Mouse (Mus musculus) ovary, postnatal 36 days (tissue): ENCODE data around the gene Ear14.
"Not testable (repeated sequence)": the region's sequence is repeated elsewhere in the genome, so short reads cannot be mapped to it uniquely, and the experiment has no call there.

ENCODE experiments used
- DNase-seq: peaks from one replicate; pipeline ENCODE4 v3.0.0; 2022; ENCODE audit warnings: low spot score, mixed read lengths

The Ear14 gene

GRCm38 (mm10) chr14:51203115-51203514 lies at the start of gene Ear14:
Gene Ear14 (plus strand): TSS chr14:51203391.
- DNase-seq, result no peak

DNA sequence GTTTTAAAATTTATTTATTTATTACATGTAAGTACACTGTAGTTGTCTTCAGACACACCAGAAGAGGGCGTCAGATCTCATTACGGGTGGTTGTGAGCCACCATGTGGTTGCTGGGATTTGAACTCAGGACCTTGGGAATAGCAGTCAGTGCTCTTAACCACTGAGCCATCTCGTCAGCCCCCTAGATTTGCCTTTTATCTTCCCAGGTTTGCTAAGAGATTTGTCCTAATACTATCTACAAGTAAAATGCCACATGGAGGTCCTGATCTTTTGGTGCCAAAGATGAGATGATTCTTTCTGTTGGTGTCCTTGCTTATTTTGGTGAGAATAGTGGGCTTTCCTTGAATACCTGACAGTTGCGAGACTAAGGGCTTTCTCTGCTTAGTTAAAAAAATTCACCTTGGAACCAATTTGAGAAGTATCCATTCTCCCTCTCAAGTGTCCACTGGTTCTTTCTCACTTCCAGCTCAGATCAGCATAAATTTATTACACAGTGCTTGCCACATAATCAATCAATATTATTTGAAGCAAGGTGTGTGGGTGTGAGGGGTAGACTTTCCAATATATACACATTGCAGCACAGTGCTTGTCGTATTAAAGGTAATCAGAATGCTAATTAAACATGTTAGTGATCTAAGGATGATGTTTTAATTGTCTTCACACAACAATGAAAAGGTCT lies 47.0 kb upstream of the Ear14 start:
- DNase-seq, result no peak

- DNase-seq, result no peak
Observed at GRCm38 (mm10) chr14:51156736-51157068, 46.5 kb upstream of the Ear14 start.

DNA sequence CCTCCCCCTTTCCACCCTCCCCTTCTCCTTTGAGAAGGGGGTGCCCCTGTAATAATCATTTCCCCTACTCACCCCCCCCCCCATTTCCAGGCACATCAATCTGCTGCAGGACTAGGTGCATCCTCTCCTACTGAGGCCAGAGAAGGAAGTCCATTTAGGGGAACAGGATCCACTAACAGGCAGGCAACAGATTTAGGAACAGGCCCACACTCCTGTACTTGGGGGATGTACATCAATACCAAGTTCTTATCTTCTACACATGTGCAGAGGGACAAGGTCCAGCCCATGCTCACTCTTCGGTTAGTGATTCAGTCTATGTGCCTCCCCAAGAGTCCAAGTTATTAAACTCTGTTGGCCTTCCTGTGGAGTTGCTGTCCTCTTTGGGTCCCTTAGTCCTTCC lies 46.1 kb upstream of the Ear14 start:
- DNase-seq, result no peak

- DNase-seq, result not testable (repeated sequence)
Observed at GRCm38 (mm10) chr14:51161976-51162375, 41.2 kb upstream of the Ear14 start, which contains the start of gene Rnase2b. Gene Rnase2b (plus strand): TSS chr14:51162260.

DNA sequence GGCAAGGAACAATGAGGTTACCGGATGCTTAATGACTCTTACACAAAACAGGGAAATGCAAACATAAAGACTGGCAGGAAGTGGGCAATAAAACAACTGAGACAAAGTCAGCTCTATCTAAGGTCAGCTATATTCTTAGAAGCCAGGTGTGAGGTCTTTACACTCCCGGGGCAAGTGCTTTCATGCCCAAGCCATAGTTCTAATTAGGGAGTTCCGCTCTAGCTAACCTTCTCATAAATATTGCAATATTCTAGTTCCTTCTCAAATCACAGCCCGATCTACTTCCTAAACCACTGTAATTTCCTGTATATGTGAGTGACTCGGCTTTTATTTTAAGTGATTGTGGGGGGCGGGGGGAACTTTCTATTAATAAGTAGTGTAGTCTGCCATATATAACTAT lies 39.9 kb upstream of the Ear14 start:
- DNase-seq, result not testable (repeated sequence)

- no peak for DNase-seq
Observed at GRCm38 (mm10) chr14:51165435-51165834, 37.8 kb upstream of the Ear14 start.

DNA sequence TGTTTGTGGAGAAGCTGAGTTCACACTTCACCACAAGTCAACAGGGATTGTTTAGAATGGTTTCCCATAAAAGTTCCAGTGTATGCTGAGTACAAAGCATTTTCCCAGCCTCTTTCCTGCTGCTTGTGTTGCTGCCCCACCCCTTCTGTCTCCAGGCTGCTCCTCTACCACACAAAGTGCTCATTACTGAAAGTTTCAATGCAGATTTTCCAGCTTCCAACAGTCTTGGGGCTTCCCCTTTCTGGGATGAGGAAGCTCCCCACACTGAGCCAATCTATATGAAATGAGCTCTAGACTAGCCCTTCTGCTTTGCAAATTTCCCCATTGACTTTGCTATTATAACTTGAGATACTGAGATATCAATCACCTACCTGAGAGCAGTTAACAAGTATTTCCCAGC lies 37.1 kb upstream of the Ear14 start:
- no peak for DNase-seq

- peak; percentile 21 for DNase-seq
Observed at GRCm38 (mm10) chr14:51172095-51172865, 30.9 kb upstream of the Ear14 start.

- DNase-seq, result not testable (repeated sequence)
Observed at GRCm38 (mm10) chr14:51172947-51173346, 30.2 kb upstream of the Ear14 start.

DNA sequence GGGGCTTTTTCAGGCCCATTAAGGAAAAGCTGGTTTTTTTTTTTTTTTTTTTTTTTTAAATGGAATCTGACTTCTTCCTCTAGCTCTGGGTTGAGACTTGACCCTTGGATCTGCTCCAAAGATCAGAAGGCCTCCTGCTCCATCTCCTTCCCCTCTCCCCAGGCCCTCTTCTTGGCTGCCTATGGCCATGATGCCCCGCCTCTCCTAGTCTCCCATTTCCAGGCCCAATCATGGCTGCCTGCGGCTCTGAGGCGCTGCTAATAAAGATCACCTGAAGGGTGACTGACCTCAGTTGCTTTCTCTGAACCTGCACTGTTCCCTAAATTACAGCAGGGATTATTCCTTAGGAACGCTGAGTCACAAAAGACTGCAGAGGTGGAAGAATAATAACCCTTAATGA lies 29.3 kb upstream of the Ear14 start:
- no peak for DNase-seq

DNA sequence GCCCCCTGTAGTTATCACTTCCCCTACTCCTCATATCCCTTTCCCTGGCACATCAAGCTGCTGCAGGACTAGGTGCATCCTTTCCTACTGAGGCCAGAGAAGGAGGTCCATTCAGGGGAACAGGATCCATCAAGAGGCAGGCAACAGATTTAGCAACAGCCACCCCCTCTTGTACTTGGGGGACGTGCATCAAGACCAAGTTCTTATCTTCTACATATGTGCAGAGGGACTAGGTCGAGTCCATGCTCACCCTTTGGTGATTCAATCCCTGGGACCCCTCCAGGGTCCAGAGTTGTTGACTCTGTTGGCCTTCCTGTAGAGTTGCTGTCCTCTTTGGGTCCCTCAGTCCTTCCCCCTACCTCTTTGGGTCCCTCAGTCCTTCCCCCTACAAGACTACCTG lies 22.1 kb upstream of the Ear14 start:
- not testable (repeated sequence) for DNase-seq

DNA sequence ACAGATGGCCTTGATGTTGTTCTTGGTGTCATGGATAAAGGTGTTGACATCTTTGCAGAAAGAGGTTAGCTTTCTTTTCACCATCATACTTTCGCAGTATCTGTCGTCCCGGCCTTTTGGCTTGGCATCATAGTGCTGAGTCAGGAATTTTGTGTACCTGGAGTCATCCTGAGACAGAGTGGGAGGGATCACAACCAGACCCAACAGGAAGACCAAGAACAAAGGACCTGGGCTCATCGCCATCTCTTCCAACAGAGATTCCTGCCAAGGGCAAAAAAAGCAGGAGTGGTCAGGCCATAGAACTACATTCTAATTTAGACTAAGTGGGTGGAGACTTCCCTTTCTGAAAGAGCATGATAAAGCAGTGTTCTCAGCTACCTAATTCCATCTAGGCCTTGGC lies 7.5 kb upstream of the Ear14 start:
- no peak for DNase-seq

GRCm38 (mm10) chr14:51199098-51200023 lies 3.8 kb upstream of the Ear14 start, which contains the start of gene Ang2:
Gene Ang2 (minus strand): TSS chr14:51199148.
- no peak for DNase-seq

- DNase-seq, result no peak
Observed at GRCm38 (mm10) chr14:51200054-51200453, 3.1 kb upstream of the Ear14 start.

DNA sequence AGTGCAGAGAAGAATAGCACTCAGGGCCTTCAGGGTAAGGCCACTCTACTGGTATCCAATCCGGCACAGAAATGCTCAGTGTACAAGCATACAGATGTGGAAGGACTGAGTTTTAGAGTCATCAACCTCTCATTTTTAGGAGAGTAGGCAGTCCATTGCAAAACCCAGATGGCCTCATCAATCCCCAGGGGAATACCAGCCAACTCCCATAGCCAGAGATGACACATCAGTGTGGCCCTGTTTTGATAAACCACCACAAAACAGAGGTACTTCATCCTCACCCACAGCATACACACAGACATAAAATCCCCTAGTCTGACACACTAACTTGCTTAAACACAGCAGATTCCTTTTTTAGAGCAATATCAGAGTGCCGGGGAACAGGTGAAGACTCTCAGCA lies 2.7 kb upstream of the Ear14 start:
- no peak for DNase-seq

GRCm38 (mm10) chr14:51220075-51220474 lies 16.9 kb downstream of the Ear14 start:
- not testable (repeated sequence) for DNase-seq

GRCm38 (mm10) chr14:51229657-51230056 lies 26.5 kb downstream of the Ear14 start:
- DNase-seq, result not testable (repeated sequence)

- DNase-seq, result not testable (repeated sequence)
Observed at GRCm38 (mm10) chr14:51237488-51237887, 34.3 kb downstream of the Ear14 start.

DNA sequence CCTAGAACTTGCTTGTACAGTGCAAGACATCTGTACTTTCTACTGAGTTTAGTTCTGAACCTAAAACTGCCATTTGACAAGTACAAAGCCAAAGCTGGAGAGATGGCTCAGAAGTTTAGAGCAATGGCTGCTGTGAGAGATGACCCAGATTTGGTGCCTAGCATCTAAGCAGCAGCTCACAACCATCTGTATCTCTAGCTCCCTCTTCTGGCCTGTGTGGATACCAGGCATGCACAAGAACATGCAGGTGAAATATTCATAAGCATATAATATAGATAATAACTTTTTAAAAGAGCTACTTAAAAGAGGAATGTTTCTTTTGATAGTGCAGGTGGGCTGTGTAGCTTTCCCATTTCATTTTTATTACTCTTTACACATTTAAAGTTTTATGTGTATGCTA lies 37.7 kb downstream of the Ear14 start:
- no peak for DNase-seq

- no peak for DNase-seq
Observed at GRCm38 (mm10) chr14:51247736-51248135, 44.5 kb downstream of the Ear14 start.

DNA sequence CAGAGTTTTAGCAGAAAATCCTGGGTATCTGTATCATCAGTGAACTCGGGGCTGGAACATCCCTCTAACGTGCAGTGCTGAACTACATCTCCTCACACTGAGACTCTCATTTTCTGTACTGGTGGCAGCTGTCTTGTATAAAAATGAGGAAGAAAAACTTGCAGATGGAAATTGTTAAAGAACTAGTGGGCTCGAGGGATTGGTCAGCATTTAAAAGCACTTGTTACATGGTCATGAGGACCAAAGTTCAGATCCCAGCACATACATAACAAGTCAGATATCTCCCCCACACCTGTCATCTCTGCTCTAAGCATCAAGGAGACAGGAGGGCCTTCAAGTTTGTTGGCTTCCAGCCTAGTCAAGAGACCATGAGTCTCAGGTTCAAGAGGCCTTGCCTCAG lies 47.2 kb downstream of the Ear14 start:
- no peak for DNase-seq
